Mouse (Mus musculus): ENCODE measurements around the gene Card10. TPM values are rescaled to one million over a fixed set of nuclear protein-coding genes. Genes with fewer than 3 reads are reported as not detected.

Card10 gene
- total RNA-seq (2023) = 10 to 100 TPM; 14.9 to 15.0 TPM

GRCm38 (mm10) chr15:78802776-78803391, at the start of gene Card10:
TSS of gene Card10 (minus strand) at chr15:78803042.

GRCm38 (mm10) chr15:78842371-78843163, 39.7 kb upstream of the Card10 start, which contains the start of gene Cdc42ep1:
TSS of gene Cdc42ep1 (plus strand) at chr15:78842624.

GRCm38 (mm10) chr15:78773290-78773729, 29.5 kb downstream of the Card10 start, which contains the start of gene Mfng:
TSS of gene Mfng (minus strand) at chr15:78773475.

Other genes starting within 250 kb of the Card10 start
- 100 to 1,000 TPM; 358 to 441 TPM for gene Rac2, start 230.3 kb downstream of the Card10 start, total RNA-seq (2023)
- gene Cyth4, start 206.0 kb downstream of the Card10 start, total RNA-seq (2023) = 100 to 1,000 TPM; 340 to 359 TPM
- gene Elfn2, start 84.3 kb downstream of the Card10 start, total RNA-seq (2023) = not detected
- gene Mfng, start 29.6 kb downstream of the Card10 start, total RNA-seq (2023) = 10 to 100 TPM; 51.2 to 57.9 TPM
- gene Cdc42ep1, start 39.6 kb upstream of the Card10 start, total RNA-seq (2023) = not detected
- not detected for gene Lgals2, start 52.5 kb upstream of the Card10 start, total RNA-seq (2023)
- gene Gga1, start 74.1 kb upstream of the Card10 start, total RNA-seq (2023) = 100 to 1,000 TPM; 103 TPM
- gene Gm49510, start 96.6 kb upstream of the Card10 start, total RNA-seq (2023) = under 1 TPM in 1 of 2 experiments, not detected in 1; 0.49 TPM
- 100 to 1,000 TPM; 271 to 290 TPM for gene Sh3bp1, start 96.7 kb upstream of the Card10 start, total RNA-seq (2023)
- gene Pdxp, start 110.9 kb upstream of the Card10 start, total RNA-seq (2023) = 1 to 10 TPM; 2.1 to 2.8 TPM
- gene Lgals1, start 123.7 kb upstream of the Card10 start, total RNA-seq (2023) = 100 to 1,000 TPM; 166 to 215 TPM
- gene Nol12, start 131.9 kb upstream of the Card10 start, total RNA-seq (2023) = 10 to 100 TPM; 27.1 to 27.5 TPM
- gene Triobp, start 144.7 kb upstream of the Card10 start, total RNA-seq (2023) = 10 to 100 TPM; 47.8 to 54.4 TPM
- 10 to 100 TPM; 41.2 to 48.2 TPM for gene H1f0, start 225.4 kb upstream of the Card10 start, total RNA-seq (2023)
- gene Galr3, start 238.8 kb upstream of the Card10 start, total RNA-seq (2023) = not detected